Mouse (Mus musculus): ENCODE data around the gene Plxnc1.
A peak's percentile ranks its signal among the peaks of the same experiment; 100 is the strongest.

The Plxnc1 gene

DNA sequence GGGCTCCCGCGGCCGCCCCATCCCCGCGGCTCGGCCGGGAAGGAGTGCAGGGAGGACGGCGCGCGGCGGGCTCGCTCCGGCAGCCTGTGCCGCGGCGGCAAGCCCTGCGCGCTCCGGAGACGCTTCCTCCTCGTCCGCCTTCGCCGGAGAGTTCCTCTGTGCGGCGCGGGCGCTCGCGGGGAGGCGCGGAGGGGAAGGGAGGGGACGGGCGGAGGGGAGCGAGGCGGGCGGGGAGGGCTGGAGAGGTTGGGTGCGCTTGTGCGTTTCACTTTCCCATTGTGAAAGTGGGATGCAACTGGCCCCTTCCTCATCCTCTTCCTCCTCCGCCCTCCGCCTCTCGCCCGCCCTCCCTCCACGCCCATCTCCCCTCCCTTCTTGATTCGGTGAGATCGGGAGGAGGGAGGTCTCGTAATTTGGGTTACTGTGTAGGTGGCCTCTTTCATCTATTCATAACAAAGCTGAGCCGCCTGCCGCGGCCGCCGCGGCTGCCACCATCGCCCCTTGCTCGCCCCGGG lies at the start of gene Plxnc1:
Gene Plxnc1, minus strand, starts transcription at position 145 of the 515 bp plus-strand sequence.
- peak; percentile 59 for ATAC-seq (ENCODE audit: insufficient number of reproducible peaks, low FRiP score, low TSS enrichment)

DNA sequence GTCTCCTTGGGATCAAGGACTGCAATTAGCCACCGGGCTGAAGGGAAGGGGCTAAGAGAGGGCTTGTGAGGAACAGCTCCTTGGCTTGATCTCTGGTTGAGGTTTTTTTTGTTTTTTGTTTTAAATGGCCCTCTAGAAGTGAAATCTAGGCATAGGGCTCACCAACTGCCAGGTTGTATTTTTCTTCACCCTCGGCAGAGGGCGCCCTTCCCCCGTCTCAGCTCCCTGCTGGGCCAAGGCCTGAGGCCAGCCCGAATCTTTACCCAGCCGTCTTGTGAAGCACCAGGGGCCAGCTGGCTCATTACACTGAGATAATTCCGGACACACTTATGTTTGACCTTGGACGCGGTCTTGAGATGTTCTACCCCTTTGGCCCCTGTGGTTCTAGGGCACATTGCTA lies 47.5 kb upstream of the Plxnc1 start:
- ATAC-seq (ENCODE audit: insufficient number of reproducible peaks, low FRiP score, low TSS enrichment), result no peak

DNA sequence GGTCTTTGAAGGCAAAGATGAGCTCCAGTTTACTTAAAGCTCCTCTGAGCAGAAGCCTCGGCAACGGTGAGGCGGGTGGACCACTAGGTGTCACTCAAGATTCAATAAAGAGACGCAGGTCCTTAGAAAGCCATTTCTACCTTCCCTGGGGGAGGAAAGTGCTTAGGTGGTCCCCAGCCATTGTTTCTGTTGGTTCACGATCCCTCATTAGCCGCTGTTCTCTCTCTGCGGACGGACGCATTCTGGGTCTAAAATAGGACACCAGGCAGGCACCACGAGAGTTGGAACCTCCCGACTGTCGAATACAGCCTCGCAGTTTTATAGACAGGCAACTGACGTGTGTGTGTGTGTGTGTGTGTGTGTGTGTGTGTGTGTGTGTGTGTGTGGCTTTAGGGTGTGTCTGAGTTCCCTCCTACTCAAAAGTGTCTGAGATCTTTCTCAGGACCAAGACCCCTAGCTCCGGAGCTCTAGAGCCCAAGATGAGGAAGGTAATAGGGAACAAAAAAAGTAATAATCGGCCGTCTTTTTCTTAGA lies 47.0 kb upstream of the Plxnc1 start:
- ATAC-seq (ENCODE audit: insufficient number of reproducible peaks, low FRiP score, low TSS enrichment), result peak; percentile 37; the same call in 1 of the 2 replicates

DNA sequence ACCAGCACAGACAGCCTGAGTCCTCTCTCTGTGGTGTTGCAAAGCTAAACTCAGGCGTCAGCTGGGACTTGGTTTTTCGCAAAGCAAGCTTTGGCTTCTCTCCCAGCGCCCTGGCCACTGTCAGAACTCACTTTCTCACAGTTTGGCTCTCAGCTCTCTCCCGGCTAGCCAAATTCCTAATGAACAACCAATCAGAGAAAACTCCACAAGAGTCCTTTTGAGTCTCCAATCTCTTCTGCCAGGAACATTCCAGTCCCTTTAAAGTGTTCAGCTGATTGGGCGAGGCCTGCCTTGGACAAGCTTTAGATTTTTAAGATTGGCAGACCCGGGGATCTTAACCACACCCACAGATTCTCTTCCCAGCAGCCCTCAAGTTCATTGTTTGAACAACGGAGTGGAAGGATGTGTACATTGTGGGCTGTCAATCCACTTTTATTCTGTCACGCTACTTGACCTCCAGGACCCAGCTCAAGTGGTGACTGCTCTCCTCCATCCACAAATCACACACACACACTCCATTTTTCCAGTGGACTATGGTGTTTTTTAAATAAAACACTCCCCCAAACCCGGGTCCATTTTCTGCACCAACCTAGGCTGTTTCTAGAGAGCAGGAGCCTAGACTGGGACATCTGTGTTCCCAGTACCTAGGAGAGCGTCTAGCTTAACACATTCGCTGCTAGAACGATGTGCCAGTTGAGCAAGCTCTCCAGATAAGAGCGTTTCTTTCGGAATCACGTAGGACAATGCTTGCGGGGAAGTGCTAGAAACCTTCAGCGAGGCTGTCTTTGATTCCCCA lies 46.3 kb upstream of the Plxnc1 start:
- peak; percentile 23; the same call in 1 of the 2 replicates for ATAC-seq (ENCODE audit: insufficient number of reproducible peaks, low FRiP score, low TSS enrichment)

DNA sequence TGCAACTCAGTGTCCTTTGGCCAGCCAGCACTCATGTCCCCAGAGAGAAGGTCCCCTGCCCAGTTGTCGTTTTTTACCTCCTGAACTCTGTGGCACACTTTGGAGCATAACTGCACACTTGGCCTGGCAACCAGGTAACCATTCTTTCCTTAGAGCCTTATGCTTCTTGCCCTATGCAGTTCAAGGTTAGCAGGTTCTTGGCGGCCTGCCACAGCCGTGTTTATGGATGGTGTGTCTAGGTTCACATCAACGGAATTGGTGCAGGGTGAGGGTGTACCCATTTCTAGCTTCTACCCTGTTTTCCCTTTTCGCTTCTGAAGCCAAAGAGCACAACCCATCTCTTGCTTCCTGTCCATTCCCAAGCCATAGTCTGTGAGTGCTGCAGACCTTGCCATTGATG lies 44.7 kb upstream of the Plxnc1 start:
- no peak for ATAC-seq (ENCODE audit: insufficient number of reproducible peaks, low FRiP score, low TSS enrichment)

DNA sequence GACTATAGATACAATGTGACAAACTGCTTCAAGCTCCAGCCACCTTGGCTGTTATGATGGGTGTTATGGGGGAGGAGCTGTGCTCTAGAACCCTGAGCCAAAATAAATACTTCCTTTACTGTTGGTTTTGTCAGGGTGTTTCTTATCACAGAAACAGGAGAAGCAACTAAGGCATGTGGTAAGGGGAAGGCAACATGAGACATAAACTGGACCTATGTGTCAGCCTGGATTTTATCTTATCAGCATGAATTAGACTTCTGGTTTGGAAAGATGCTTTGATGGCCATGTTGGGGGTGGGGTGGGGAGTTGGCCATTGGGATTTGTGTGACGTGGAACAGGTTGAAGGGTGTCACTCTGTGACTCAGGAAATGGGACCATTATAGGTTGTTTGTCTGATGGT lies 40.5 kb upstream of the Plxnc1 start:
- no peak for ATAC-seq (ENCODE audit: insufficient number of reproducible peaks, low FRiP score, low TSS enrichment)

DNA sequence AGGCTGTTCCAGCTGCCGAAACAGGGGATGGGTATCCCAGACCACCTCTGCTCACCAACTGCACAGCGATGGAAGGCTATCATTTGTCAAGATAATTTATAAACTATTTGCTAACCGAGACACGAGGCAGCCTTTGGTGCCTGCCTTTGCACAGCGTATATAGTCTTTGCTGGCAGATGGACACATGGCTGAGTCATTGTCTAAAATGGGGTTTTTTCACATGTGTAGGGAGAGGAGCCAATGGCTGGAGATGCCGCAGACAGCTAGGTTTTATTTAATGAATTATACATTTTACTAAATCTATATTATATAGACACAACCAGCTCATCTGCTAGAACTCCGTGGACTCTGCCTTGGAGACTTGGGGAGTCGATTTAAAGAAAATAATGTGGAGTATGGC lies 37.9 kb upstream of the Plxnc1 start:
- no peak for ATAC-seq (ENCODE audit: insufficient number of reproducible peaks, low FRiP score, low TSS enrichment)

DNA sequence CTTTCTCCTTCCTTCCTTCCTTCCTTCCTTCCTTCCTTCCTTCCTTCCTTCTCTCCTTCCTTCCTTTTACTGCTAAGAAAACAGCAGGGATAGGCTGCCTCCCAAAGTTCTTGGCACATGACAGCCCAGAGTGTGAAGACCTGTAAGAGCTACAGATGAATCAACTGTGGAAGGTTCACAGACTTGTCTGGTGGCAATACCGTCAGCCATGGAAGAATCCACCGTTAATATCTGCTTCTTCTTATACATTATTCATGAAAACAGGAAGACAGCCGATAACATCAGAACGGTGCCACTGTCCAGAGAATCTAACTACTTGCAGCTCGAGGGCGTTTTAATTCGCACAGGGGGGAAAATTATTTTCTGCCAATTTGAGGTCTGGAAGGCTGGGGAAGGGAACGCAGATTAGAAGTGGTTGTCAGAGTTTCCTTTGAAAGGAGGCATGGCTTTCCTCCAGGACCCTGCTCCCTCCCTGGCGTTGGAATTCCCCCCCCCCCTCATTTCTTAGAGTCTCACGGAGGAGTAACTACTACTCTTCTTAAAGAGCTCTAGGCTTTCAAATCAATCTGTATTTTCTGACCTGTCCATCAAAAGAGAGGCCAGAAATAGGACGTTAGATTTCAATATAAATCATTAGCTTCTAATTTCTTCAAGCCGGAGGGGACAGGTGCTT lies 37.0 kb upstream of the Plxnc1 start:
- no peak for ATAC-seq (ENCODE audit: insufficient number of reproducible peaks, low FRiP score, low TSS enrichment)

DNA sequence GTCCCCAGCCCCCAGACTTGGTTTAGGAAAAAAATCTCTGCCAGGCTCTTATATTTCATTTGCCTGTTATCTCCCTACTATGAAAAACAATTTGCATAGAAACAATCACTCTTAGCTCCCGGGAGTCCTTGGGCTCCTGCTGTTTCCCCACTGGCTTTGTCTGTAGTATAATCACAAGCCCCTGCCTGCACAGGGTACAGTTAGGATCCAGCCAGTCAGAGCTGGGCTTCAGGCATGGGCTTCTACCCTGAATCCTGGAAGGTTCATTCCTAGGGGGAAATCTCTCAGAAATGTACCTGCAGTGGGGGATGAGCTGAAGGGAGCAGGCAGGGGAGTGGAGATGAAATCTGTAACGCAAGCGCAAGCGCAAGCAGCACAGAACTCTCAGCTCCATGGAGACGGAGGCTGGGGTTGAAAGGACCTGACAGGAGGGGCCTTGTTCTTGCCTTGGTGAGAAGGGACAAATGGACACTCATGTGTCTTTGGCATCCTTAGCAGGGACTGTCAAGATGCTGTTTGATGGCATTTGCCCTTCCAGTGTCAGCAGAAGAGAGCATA lies 33.7 kb upstream of the Plxnc1 start:
- ATAC-seq (ENCODE audit: insufficient number of reproducible peaks, low FRiP score, low TSS enrichment), result no peak

DNA sequence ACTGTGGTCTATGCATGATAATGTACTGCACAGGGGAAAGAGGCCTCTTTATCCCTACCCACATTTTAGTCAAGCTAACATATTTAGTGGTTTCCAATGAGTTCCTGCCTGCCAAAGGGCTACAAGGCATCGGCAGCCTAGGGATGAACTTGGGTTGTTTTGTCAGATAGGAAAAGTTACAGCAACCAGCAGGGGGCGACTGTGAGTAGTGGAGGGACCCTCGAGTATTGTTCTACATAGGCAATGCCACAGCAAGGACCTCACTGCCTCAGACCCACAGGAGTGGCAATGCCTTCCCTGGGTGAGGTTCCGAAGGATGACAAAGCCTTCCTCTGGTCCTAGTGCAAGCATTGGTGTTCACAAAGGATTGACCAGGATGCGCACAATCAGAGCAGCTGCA lies 31.7 kb upstream of the Plxnc1 start:
- no peak for ATAC-seq (ENCODE audit: insufficient number of reproducible peaks, low FRiP score, low TSS enrichment)

DNA sequence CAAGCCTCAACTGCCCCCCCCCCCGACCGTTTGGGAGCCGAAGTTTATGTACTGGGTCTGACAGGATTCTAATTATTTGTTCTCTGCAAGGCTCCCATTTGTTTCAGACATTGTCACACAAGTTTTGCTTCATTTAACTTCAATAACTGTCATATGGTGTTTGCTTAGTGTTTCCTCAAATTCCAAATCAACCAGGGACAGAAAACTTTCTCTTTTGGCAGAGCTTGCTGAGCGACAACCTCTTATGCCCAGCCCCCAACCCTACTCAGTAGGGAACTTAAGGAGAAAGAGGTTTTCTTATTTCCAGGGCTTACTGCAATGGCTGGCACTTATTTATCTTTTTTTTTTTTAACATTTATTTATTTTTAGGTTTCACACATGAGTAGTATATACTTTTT lies 30.5 kb upstream of the Plxnc1 start:
- no peak for ATAC-seq (ENCODE audit: insufficient number of reproducible peaks, low FRiP score, low TSS enrichment)

DNA sequence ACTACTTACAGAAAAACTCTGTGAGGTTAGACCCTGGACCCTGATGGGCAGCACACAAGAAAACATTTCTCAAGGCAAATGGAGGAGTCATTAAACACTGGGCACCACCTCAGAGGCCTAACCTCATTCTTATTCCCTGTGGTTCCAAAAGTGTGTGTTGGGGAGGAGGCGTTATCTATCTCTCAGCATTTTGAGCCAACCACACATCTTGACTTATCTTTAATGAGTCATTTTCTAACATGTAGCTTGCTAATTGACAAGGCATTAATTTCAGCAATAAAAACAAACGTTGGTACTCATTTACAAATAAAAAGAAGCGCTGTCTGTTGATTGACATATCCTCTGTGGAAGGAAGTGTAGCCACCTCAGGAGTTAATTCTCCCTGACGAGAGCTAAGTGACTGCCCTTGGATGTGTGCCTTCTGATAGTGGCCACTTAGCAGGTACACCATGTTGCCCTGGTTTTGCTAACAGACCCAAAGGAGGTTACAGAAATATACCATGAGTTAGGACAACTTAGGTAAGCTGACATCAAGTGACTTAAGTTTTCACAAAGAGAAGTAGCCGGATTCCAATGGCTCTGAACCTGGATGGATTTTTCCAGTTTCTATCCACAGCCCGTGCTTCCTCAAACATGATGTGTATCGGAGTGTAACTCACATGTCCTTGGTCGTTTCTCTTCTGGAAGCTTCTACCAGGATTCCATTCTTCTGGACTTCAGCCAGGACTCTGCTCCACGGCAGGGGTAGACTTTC lies 29.9 kb upstream of the Plxnc1 start:
- ATAC-seq (ENCODE audit: insufficient number of reproducible peaks, low FRiP score, low TSS enrichment), result no peak

DNA sequence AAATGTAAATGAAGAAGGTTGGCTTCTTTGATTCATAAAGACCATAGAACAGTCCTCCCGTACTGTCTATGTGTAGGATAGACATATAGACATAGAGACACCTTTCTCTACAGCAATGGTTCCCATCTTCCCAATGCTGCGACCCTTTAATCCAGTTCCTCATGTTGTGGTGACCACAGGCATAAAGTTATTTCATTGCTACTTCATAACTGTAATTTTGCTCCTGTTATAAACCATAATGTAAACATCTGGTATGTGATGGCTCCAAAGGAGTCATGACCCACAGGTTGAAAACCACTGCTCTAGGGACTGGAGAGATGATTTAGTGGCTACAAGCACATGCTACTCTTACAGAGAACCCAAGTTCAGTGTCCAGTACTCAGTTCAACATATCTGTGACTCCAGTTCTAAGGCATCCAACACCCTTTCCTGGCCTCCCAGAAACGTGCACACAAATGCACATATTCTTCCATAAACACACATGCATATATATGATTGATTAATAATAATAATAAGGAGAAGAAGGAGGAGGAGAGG lies 27.1 kb upstream of the Plxnc1 start:
- no peak for ATAC-seq (ENCODE audit: insufficient number of reproducible peaks, low FRiP score, low TSS enrichment)

DNA sequence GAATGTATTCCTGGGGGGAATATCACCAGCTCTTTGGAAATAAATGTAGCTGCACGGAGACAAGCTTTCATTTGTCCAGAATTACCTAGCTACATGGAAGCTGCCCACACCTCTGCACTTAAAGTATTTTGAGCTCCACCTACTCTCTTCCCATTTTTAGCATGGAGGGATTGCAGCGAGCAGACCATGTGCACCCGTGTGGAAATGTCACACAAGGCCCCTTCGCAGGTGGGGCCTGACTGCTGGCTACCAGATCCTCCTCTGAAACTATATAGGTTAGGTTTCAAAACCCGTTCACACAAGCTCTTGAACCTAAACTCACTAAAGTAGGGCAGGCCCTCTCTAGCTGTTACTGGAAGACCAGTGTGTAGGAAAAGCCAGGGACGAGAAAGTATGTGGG lies 25.6 kb upstream of the Plxnc1 start:
- no peak for ATAC-seq (ENCODE audit: insufficient number of reproducible peaks, low FRiP score, low TSS enrichment)

DNA sequence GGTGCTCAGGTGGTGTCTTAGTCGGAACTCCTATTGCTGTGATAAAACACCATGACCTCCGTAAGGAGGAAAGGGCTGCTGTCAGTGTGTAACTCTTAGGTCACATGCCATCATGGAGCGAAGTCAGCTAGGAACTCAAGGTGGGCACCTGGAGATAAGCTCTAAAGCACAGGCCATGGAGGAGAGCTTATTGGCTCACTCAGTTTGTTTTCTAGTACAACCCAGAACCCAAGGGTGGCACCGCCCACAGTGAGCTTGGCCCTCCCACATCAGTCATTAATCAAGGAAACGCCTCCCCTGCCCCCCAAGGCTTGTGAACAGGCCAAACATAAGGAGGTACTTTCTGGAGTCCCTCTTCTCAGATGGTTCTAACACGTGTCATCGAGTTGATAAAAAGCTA lies 22.8 kb upstream of the Plxnc1 start:
- no peak for ATAC-seq (ENCODE audit: insufficient number of reproducible peaks, low FRiP score, low TSS enrichment)

DNA sequence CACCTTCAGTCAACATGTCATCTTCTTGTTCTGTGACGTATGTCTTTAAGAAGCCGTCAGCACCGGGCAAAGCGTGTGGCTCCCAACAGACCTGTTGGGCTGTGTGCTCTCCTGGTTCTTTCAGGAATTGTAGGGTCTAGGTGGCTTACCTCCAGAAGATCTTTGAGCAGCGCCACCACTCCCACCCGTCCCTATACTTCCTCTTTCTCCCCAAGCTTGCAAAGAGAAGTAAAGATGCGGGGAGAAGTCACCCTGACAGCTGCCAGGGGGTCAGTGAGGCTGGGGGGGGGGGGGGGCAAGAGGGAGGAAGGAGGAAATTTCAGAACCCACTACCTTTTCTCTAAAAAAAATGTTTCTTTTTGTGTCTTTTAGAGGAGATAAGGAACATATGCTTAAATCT lies 22.2 kb upstream of the Plxnc1 start:
- no peak for ATAC-seq (ENCODE audit: insufficient number of reproducible peaks, low FRiP score, low TSS enrichment)

DNA sequence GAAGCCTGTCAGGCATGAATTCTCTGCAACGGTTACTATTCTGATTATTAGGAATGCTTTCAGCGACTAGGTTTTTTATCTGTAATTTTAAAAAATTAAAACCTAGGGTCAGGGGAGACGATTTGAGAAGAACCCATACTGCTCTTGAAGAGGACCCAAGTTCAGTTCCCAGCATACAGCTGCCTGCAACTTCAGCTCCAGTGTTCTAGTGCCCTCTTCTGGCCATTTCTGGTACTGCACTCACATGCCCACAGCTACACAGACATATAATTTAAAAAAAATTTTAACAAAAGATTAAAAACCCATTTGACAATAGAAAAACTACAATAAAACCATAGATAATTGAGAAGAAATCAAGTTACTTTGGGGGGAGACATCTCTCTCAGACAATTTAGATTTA lies 20.5 kb upstream of the Plxnc1 start:
- no peak for ATAC-seq (ENCODE audit: insufficient number of reproducible peaks, low FRiP score, low TSS enrichment)

DNA sequence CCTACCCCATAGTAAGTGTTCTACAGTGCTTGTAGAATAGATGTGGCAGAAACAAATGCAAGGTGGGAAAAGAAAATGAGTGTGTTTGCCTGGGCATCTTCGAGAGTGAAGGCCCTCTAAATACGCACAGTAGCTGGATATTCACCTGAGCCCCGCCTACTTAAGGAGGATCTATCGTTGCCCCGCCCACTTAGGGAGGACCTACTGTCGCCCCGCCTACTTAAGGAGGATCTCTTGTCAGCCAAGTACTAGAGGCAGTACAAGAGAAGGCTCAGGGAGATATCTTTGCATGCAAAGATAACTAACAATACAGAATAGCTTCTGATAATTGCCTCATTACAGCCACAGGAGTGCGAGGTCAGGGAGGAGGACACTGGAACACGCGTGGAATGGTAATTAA lies 17.4 kb upstream of the Plxnc1 start:
- ATAC-seq (ENCODE audit: insufficient number of reproducible peaks, low FRiP score, low TSS enrichment), result no peak

DNA sequence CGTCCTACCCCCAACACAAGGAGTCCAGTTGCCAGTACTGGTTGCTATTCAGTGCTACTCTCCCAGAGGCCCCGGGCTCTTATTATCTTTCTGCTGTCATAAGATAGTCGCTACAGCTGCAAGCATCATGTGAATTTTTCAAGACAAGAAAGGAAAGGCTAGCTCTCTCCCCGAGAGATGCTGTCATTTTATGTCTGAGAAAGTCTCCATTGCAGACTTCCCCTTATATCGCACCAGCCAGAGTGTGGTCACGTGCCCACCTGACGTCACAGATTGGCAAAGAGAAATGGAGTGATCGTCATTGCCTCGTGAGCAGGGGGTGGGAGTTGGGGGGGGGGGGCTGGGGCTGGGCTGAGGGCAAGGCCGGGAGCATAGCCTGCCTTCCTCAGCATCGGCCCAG lies 16.6 kb upstream of the Plxnc1 start:
- ATAC-seq (ENCODE audit: insufficient number of reproducible peaks, low FRiP score, low TSS enrichment), result no peak

DNA sequence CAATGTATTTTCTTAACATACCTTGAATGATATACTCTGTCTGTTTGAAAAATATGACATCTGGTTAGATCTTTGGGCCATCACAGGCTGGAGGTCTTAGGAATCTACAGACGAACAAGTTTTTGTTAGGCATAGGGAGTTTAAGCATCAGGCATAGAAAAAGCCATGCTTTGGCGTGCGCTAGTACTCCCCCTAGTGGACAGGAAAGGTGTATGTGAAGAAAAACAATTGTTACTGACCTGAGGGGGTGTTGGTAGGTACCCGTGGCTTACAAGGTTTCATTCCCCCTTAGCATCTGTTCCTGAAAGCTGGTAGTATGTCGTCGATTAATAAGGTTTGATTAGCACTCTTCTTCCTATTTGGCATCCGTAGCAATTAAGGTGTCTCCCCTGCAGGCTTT lies 13.7 kb upstream of the Plxnc1 start:
- ATAC-seq (ENCODE audit: insufficient number of reproducible peaks, low FRiP score, low TSS enrichment), result peak; percentile 67; the same call in 1 of the 2 replicates

Measured in cerebellum, adult (tissue).